Mouse (Mus musculus) erythroid progenitor cell, adult 5-6 weeks (primary cell): ENCODE results near the gene D430041D05Rik. TPM values are rescaled to one million over a fixed set of nuclear protein-coding genes. Genes with fewer than 3 reads are reported as not detected.

Experiments used
- ATAC-seq: replicated peaks from 2 replicates; pipeline ENCODE4 v1.8.0; 2016; ENCODE audit warnings: moderate number of reproducible peaks, mild to moderate bottlenecking, moderate TSS enrichment, inconsistent platforms; ENCODE audit not compliant: poor library complexity, low FRiP score, severe bottlenecking
- total RNA-seq, 2 experiments: library from RNA; stranded (forward) in 1 of 2; stranded (reverse) in 1 of 2; fragments of 150-400 nt in 1 of 2; fragments of 186-747, 209-891 nt in 1 of 2; gene quantifications; 2 replicates each; pipeline versions ENCODE4 v1.2.3 to v1.2.4; 2015 to 2017; ENCODE audit warnings: low replicate concordance in 2 of 2

Gene D430041D05Rik
- total RNA-seq, 2 experiments from 2014 or later: not detected

DNA sequence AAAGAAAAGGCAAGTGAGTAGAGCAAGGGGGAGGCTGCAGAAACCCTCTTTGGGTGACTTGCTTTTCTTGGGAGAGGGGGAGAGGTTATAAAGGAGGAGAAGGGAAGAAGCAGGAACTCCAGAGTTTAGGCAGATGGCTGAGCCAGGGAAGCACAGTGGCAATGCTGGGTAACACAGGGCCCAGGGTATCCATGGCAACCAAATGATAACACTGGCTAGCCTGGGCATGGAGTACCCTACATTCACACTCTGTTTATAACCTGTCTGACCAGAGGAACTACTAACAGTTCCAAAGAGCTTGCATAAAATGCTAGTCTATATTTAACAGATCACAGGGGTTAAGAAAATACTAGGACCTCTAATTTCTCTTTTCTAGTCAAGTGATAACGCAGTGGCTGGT lies 51.9 kb downstream of the D430041D05Rik start:
- ATAC-seq: no peak

DNA sequence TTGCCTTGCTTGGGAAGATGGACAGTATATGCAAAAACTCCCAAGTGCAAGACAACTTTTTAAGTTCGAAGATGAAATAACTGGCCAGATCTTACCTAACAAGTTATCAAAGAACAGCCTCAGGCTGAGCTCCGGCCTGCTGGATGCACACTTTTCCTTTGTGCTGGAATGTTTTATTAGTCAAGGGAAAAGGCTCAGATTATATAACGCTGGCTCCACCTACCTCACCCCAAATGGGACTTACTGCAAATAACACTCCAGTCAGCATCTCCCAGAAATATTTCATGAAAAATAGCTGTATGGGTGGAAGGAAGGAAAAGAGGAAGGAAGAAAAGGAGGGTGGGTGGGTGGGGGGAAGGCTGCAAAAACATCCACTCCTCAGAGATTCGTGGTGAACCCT lies 54.3 kb downstream of the D430041D05Rik start:
- no peak for ATAC-seq

DNA sequence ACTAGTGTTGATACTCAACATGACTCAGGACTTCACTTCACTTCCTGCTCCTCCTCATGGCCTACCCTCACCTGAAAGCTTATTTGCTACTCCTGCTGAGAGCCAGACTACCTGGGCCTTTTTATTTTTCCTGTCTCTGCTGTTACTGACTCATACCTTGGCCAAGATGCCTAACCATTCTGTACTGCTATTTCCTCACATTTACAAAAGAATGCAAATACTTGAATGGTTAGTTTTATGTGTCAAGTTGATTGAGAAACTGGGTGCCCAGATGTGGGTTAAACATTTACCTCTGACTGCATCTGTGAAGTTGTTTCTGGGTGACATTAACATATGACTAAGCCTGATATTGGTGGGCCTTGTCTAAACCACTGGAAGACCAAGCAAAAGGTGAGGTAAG lies 56.7 kb downstream of the D430041D05Rik start:
- no peak for ATAC-seq

DNA sequence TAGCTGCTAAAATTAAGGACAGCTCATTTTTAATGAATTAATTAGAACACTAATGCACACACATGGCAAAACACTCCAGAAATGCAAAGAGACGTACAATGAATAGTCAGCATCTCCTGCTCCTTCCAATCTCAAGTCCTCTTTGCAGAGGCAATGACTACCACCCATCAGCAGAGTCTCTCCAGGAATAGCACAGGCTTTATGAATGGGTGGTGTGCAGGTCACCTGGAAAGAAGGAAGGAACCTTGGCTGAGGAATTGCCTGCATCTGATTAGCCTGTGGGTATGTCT lies 58.7 kb downstream of the D430041D05Rik start:
- no peak for ATAC-seq

DNA sequence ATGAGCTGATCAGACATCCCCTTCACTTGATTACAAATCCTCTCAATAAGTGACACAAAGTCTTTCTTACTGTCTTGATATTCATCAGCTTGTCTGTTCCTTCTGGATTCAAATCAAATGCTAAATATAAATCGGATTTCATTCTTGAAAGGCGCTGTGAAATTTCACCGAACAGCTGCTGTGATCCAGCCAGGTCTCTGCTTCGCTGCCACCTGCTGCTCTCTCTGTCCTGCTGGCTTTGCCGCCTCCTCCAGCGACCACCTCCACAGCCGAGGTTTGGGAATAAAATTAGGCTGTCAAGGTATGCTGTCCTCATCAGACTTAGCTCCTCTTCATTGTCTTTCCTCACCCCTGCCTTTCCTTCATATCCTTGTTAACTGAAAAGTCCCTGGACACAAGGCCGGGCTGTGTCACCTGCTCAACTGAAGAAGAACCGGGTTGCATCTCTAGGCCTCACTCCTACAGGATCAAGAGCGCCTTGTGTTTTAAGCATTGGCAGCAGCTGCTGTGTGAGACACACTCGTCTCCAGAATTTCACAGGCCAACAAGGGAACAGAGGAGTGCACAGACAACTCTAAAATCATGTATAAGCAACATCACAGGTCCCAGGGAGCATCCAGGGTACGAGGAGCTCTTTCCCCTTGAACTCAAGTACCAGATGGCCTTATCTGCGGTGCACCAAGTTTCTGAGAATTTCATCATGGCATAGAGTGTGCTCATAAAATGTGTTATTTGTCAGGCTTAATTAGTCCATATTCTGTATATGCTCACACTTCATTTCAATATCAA lies 59.2 kb downstream of the D430041D05Rik start:
- no peak for ATAC-seq

DNA sequence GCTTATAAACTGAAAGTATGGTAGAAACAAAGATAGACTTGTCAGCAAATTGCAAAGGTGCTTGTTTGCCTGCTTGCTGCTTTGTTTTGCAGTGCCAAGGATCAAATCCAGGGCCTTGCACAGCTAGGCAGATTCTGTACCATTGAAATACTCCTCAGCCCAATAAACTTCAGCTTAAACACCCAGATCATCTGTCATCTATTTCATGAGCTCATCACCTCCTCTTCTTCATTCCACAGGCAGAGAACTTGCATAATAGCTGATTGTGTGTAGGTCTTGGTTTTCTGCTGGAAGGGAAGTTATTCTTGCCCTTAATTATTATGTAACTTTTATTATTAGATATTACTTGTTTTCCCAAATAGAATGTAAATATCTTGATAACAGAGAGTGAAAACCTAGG lies 73.2 kb downstream of the D430041D05Rik start:
- no peak for ATAC-seq

DNA sequence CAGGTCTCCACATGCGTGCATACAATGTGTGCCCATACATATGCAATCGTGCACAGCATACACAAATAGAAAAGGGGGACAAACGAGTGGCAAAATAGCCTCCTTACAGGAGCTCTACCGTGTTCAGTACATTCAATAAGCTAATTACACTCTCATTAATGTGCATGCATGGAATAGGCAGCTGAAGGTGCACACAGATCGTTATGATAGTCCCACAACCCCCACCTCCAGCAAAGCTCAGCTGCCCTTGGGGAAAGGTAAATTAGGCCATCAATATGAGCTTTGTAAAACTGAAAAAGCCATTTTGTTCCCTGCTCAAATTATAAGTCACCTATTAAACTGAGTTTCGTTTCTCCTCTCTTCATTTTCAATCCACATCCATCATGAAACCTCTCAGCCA lies 75.0 kb downstream of the D430041D05Rik start:
- no peak for ATAC-seq

DNA sequence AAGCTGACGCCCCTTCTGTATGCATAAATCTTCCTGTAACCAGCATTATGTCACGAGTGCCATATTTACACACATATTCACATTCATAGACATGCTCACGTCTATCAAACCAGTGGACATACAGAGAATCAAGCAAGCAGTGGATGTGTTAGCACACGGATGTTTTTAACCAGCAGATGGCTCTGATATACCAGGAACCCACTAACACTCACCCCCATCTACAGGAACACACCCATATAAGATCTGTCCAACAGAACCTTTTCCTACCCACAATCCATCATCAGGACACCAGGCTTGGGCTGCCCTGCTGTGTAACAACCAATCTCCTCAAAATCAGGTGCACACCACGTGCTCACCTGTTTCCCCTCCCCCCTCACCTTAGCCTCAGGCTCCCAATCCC lies 76.9 kb downstream of the D430041D05Rik start:
- no peak for ATAC-seq

DNA sequence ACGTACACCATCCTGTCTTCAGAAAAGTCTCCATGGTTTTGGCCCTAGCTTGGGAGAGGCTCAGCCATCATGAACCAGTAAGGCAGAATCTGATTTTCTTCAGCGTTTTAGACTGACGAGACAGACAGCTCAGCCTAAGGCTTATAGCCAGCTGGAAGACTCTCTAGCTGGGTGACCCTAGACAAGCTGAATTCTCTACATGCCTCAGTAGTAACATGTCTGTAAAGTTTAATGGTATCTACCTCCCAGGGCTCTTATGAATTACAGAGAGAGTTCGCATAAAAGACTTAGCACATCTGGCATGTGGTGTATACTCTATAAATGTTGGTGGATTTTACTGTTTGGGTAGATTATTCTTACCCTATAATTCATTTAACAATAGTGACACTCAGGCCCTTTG lies 78.1 kb downstream of the D430041D05Rik start:
- ATAC-seq: no peak

DNA sequence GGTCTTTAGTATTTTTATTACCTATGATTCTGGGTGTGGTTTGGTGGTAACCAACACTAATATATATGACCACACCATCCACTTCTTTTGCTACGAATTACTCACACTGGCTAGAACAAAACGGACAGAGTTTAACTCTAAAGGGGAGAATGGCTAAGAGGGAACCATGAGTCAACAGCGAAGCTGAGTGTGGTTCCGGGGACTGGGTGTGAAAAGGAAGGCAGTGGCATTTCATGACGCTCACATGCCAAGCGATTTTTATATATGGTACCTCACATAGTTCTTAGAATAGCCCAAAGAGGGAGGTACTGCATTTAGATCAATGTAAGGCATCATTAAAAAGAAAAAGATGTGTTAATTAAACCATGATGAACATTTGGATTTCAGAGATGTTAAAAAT lies 79.6 kb downstream of the D430041D05Rik start:
- ATAC-seq: no peak

DNA sequence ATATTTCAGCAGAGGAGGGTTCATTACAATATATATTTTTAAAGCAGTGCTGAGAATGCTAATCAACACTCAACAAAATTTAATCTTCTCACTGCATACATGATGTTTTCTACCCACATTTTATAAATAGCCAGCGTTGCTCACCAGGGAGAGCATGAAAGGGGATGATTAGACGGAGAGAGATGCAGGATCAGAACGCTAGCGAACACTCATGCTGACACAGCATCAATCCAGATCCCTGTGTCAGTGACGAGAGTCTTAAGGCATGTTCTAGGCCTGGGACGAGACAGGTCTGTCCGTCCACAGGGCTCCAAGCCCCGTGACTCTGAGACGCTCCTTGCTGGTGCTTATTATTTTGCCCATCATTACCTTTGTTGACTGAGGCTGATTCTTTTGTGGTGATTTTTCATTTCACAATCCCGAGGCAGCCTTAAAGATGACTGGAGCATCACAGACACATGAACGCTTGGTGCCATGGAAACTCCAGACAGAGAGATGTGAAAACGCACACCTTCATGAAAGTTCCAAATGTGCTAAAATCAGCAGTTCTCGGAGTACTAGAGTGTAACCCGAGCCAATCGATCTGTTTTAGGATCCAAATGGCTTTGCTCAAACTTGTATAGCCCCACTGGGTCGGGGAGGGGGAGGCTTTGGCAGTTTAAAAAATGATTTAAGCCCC lies 83.6 kb downstream of the D430041D05Rik start:
- no peak for ATAC-seq

DNA sequence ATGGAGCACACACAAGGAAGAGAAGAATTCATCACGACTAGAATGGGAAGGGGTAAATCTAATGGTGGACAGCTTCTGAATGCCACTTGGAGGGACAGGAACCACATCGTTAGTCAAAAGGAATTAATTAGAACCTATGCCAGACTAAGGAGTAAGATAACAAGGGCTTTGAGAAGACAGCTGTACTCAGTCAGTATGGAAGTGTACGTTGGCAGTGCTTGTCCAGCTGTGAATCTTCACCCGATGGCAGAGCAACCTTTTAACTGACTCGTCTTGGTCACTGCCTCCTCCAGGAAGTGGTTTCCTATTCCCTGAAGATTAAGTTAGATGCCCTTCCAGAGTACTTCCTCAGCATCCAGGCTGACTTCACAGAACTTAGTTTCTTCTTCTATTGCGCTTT lies 87.0 kb downstream of the D430041D05Rik start:
- ATAC-seq: no peak

DNA sequence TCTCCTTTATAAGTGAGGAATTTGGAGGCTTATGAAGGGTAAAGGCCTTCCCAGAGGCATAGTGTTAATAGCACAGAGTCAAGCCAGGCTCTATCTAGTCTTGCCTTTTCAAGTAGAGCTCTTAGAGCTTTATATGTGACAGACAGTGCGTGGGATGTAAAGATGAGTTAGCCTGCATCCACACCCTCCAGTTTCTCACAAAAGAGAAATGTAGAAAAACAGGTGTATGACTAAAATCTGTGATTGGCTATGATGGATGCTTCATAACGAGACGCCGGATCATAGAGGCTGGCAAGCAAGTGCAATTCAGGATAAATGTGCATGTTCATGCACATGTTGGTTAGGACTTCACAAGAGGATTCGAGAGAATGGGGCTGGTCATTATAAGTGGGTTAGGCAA lies 87.5 kb downstream of the D430041D05Rik start:
- ATAC-seq: no peak

DNA sequence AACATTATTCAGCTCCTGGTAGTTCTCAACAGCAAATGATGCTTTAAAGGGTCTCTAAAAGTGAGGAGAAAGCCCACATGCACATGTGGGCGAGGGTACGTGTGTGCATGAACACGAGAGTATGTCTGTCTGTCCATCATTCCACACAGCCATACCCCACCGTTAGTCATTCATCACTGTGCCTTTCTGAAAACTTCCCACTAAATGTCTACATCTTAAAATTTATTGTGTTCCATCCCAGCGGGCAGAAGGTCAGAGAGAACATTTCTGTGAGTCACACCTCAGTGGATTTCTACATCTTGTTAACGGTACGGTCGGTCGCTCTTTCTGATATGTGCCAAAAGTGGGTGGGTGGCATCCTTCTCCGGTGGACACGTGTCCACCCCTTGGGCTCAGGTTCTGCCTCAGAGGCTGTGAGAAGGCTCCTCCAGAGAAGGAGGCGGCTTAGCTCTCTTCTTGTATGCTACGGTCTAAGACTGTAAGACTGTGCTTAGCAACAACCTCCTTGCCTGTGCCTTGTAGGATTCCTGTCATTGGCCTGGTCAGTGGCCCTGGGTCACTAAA lies 90.7 kb downstream of the D430041D05Rik start:
- no peak for ATAC-seq

DNA sequence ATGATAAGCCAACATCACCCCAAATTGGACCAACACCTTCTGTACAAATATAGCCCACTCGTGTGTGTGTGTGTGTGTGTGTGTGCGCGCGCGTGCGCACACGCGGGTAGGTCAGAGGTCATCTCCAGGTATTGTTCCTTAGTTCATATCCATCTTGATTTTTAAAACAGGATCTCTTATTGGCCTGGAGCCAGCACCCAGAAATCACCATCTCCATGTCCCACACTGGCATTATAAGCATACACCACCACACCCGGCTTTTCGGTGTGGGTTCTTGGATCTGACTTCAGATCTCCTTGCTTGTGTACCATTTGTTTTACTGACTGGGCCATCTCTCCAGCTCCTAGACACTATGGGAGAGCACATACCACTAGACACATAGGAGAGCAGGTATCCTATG lies 91.4 kb downstream of the D430041D05Rik start:
- no peak for ATAC-seq

DNA sequence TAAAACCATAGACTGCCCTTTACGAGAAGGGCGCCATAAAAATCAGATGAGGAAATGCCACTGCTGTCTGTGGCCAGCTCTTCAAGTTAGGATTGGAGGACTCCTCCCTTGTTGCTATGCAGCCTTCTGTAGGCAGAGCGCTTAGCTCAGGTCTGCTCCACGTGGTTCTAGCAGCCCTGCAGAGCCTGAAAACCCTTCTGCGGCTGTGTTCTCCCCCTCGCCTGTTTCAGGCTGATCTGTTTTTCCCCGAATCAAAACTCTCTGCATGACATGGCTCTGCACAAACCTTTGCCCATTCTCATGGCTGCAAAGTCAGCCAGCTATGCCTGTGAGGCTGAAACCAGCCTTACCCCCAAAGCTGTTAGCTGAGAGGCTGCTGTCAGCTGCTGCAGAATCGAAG lies 91.9 kb downstream of the D430041D05Rik start:
- ATAC-seq: no peak

DNA sequence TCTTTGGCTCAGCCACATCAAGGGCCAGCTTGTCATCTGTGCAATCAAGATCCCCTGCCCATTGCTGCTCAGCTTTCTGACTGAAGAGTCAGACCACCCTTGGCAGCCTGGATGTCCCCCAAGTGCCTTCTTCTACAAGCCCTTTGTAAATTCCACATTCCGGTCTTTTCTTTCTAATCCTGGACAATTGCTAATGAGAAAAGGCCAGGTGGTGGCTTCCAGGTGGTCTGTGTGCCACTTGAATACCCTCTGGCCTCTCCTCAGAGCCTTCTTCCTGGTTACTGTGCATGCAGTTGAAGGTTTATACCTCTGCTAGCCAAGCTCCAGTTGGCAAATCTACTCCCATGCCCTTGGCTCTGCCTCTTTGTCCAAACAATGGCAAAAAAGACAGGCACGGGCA lies 92.6 kb downstream of the D430041D05Rik start:
- no peak for ATAC-seq

DNA sequence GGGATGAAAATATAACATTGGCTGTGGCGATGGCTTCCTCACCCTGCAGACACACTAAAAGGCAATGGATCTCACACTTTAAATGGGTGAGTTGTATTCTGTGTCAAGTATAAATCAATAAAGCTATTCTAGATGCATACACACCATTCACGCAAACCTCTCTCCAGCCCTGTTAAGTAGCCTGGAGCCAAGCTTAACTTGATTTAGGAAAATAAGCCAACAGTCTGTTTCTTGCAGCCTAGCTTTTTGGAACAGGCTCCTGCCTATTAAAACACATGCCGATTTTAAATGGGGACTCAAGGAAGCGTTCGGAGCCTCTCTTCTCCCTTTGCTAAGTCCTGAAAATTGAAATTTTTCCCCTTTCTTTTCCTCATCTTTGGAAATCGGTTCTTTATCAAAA lies 93.2 kb downstream of the D430041D05Rik start:
- no peak for ATAC-seq

DNA sequence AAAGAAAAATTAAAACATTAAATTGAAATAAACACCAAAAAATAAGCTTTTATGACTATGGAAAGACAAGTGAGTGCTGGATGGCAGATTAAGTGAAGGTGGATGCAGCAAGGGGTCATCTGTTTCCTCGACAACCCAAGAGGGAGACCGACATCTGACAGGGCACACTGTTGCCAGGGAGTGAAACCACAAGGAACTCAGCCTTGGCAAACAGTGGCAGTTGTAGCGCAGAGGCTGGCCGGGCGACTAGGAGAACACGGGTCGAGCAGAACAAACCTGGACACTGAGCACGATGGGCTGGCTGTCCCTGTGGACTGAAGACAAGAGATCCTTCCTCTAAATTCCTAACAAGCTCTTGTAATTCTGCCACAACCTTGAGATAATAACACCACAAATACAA lies 94.3 kb downstream of the D430041D05Rik start:
- ATAC-seq: no peak

DNA sequence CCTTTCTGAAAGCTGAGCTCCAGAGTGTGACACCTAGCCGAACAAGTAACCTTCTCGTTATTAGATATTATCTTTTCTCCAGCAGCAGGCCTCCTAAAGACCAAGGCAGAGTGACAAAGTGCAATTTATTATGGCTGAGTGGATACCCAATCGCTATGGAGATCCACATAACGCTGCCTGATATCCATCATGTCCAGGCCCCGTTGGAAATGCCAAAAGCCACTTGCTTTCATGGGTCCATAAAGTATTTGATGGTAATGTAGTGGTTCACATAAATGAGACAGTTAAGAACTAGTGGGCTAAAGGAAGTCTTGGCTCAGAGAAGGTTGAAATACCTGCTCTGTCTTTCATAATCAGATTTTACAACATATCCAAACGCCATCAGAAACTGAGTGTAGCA lies 97.6 kb downstream of the D430041D05Rik start:
- no peak for ATAC-seq

DNA sequence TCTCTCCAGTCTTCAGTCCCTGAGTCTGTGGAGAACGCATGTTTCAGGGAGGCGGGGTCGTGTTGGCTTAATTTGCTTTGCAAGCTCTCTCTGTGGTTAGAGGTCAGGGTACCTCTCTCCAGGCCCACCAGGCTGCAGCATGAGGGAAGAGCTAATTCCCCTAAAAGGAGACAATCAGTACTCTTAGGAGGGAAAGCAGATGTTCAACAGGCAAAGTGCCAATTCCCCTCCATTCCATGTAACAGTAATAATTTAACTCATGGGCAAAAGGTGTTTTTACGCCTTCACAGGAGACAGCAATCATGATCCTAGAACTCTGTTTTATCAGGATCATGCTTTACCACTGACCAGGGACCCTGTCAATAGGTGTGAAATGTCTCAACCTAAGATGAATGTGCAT lies 103.7 kb downstream of the D430041D05Rik start:
- ATAC-seq: no peak

DNA sequence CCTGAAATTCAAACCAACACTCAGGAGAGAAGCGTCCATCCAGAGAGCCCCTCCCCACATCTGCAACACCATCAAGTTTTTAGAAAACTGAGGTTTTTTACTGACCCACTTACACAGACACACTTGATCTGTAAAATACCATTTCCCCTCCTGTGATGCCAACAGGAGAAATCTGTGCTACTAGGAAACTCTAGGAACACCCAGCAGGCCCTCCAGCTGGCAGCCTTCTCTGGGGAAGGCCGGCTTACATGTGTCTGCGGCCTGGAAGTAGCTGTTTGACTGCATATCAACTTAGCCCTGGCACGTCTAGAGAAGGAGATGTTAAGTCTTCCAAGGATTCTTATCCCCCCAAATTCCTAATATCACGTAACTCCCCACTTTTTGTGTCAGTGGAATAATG lies 105.1 kb downstream of the D430041D05Rik start:
- ATAC-seq: no peak
